Mouse (Mus musculus): Measurements from ENCODE around the gene Map3k6.
A peak's percentile ranks its signal among the peaks of the same experiment; 100 is the strongest.

Map3k6 gene

GRCm38 (mm10) chr4:133240490-133240921 lies at the start of gene Map3k6:
Gene Map3k6 (plus strand): TSS chr4:133240818.
- DNase-seq (ENCODE audit: low read depth, low spot score): peak; percentile 27

GRCm38 (mm10) chr4:133194482-133194881 lies 46.1 kb upstream of the Map3k6 start:
- no peak for DNase-seq (ENCODE audit: low read depth, low spot score)

- no peak for DNase-seq (ENCODE audit: low read depth, low spot score)
Measured at GRCm38 (mm10) chr4:133195014-133195413, 45.6 kb upstream of the Map3k6 start.

GRCm38 (mm10) chr4:133196136-133196535 lies 44.5 kb upstream of the Map3k6 start:
- no peak for DNase-seq (ENCODE audit: low read depth, low spot score)

- DNase-seq (ENCODE audit: low read depth, low spot score): no peak
Measured at GRCm38 (mm10) chr4:133196852-133197251, 43.8 kb upstream of the Map3k6 start.

GRCm38 (mm10) chr4:133197355-133197754 lies 43.3 kb upstream of the Map3k6 start:
- DNase-seq (ENCODE audit: low read depth, low spot score): no peak

- DNase-seq (ENCODE audit: low read depth, low spot score): no peak
Measured at GRCm38 (mm10) chr4:133197801-133198286, 42.8 kb upstream of the Map3k6 start.

- DNase-seq (ENCODE audit: low read depth, low spot score): no peak
Measured at GRCm38 (mm10) chr4:133198337-133199180, 42.1 kb upstream of the Map3k6 start.

GRCm38 (mm10) chr4:133199743-133200142 lies 40.9 kb upstream of the Map3k6 start:
- DNase-seq (ENCODE audit: low read depth, low spot score): no peak

- no peak for DNase-seq (ENCODE audit: low read depth, low spot score)
Measured at GRCm38 (mm10) chr4:133200343-133200742, 40.3 kb upstream of the Map3k6 start.

- peak; percentile 81 for DNase-seq (ENCODE audit: low read depth, low spot score)
Measured at GRCm38 (mm10) chr4:133201006-133201771, 39.4 kb upstream of the Map3k6 start.

- no peak for DNase-seq (ENCODE audit: low read depth, low spot score)
Measured at GRCm38 (mm10) chr4:133202254-133202653, 38.4 kb upstream of the Map3k6 start.

GRCm38 (mm10) chr4:133203591-133203990 lies 37.0 kb upstream of the Map3k6 start:
- no peak for DNase-seq (ENCODE audit: low read depth, low spot score)

GRCm38 (mm10) chr4:133204379-133204778 lies 36.2 kb upstream of the Map3k6 start:
- DNase-seq (ENCODE audit: low read depth, low spot score): no peak

GRCm38 (mm10) chr4:133209366-133209765 lies 31.3 kb upstream of the Map3k6 start:
- DNase-seq (ENCODE audit: low read depth, low spot score): peak; percentile 85

GRCm38 (mm10) chr4:133210023-133210787 lies 30.4 kb upstream of the Map3k6 start:
- DNase-seq (ENCODE audit: low read depth, low spot score): peak; percentile 18

GRCm38 (mm10) chr4:133210788-133211390 lies 29.7 kb upstream of the Map3k6 start:
- DNase-seq (ENCODE audit: low read depth, low spot score): peak; percentile 19

- peak; percentile 35 for DNase-seq (ENCODE audit: low read depth, low spot score)
Measured at GRCm38 (mm10) chr4:133211751-133212561, 28.7 kb upstream of the Map3k6 start, which contains the start of the genes Cd164l2 and Gpr3. Gene Cd164l2 (plus strand): TSS chr4:133212131. Gene Gpr3 (minus strand): TSS chr4:133212536.

- DNase-seq (ENCODE audit: low read depth, low spot score): peak; percentile 84
Measured at GRCm38 (mm10) chr4:133212562-133213267, 27.9 kb upstream of the Map3k6 start.

- DNase-seq (ENCODE audit: low read depth, low spot score): peak; percentile 37
Measured at GRCm38 (mm10) chr4:133213268-133213590, 27.4 kb upstream of the Map3k6 start.

All from CD4-positive, CD25-positive, alpha-beta regulatory T cell, adult 2 months (primary cell).